Mouse (Mus musculus) layer of hippocampus, adult 9-10 months (tissue): ENCODE results near the gene Pde10a.

Experiments
- DNase-seq: peaks from one replicate; pipeline ENCODE4 v3.0.0; 2022; ENCODE audit warnings: low spot score

Pde10a gene

GRCm38 (mm10) chr17:8581579-8581978, 56.4 kb downstream of the Pde10a start:
- no peak for DNase-seq

DNA sequence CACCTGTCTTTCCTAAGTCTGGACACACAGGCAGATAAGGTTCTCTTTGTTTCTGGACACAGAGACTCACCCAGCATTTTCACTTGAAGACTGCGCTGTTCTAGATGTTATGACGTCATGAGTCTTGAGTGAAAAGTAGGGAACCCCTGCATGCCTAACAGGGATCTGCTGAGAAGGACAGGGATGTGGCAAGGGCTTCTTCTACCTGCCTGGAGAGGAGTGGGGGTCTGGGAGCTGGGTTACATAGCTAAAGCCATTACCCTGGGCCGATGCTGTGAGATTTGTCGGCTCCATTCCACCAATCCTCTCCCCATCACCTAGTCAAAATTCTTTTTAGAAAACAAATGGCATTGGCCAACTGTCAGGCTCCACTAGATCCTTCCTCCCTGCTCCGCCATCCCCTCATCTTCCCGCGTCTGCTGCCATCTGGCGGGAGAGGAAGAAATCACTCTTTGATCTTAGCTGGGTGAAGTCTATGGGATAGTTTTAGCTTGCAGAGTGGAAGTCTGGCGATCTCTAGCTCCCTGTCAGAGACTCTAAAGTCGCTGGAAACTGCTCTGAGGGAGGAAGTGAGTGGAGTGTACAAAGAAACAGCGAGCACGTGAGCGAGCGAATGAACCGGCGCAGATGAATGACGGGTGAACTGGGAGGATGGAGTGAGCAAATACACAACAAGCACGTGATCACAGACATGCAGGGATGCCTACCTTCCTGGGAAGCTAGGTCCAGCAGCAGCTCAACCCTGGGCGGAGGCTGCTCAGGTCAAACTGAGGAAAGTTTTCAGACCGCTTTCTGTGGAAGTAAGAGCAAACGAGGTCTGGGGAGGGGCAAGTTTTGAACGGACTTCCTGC, 67.5 kb downstream of the Pde10a start:
- peak; percentile 65 for DNase-seq

DNA sequence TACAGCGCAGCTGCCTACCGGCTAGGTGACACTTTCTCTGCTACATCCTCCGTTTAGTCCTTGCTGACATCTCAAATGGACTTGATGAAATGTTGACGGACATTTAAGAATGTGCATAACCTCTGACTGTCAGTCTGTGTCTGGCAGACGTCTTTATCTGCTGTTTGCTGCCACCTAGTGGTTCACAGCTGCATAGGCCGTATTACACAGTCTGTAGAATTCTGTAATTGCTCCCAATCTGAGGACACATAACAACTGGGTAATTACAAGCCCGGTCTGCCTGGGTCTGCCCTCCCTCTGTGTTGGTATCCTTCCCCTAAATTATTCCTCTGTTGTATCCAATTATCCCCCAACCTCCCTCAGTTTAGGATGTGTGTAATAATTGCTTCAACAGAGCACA, 72.6 kb downstream of the Pde10a start:
- peak; percentile 71 for DNase-seq

GRCm38 (mm10) chr17:8602976-8603375, 77.8 kb downstream of the Pde10a start:
- no peak for DNase-seq

- no peak for DNase-seq
These were observed 80.7 kb downstream of the Pde10a start for GRCm38 (mm10) chr17:8605921-8606320.

GRCm38 (mm10) chr17:8606695-8607094, 81.5 kb downstream of the Pde10a start:
- DNase-seq: no peak

GRCm38 (mm10) chr17:8611916-8612315, 86.7 kb downstream of the Pde10a start:
- no peak for DNase-seq

GRCm38 (mm10) chr17:8613882-8614551, 88.8 kb downstream of the Pde10a start:
- peak; percentile 91 for DNase-seq

- no peak for DNase-seq
These were observed 95.2 kb downstream of the Pde10a start for GRCm38 (mm10) chr17:8620346-8620745.

- DNase-seq: no peak
These were observed 95.9 kb downstream of the Pde10a start for GRCm38 (mm10) chr17:8621105-8621504.

DNA sequence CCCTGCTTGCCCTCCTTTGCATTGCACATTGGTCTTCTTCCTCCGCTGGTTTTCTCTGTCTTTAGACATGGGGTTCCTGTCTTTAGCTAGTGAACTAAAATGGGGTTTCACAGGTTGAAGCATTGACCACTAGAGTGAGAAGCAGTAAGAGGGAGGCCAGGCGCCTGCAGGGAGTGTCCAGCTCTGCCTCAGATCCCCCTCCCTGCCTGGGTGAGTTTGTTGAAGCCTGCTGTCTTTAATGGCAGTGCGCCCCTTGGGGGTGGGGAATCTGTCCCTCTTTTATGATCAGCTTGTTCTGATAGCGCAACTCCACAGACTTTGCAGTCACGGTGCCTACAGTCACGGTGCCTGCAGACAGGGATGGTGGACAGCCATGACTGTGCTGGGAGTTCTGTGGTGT, 96.7 kb downstream of the Pde10a start:
- DNase-seq: no peak

- no peak for DNase-seq
These were observed 101.2 kb downstream of the Pde10a start for GRCm38 (mm10) chr17:8626421-8626820.

- no peak for DNase-seq
These were observed 106.5 kb downstream of the Pde10a start for GRCm38 (mm10) chr17:8631701-8632100.

- no peak for DNase-seq
These were observed 108.4 kb downstream of the Pde10a start for GRCm38 (mm10) chr17:8633596-8633995.

GRCm38 (mm10) chr17:8634476-8634875, 109.3 kb downstream of the Pde10a start:
- no peak for DNase-seq

DNA sequence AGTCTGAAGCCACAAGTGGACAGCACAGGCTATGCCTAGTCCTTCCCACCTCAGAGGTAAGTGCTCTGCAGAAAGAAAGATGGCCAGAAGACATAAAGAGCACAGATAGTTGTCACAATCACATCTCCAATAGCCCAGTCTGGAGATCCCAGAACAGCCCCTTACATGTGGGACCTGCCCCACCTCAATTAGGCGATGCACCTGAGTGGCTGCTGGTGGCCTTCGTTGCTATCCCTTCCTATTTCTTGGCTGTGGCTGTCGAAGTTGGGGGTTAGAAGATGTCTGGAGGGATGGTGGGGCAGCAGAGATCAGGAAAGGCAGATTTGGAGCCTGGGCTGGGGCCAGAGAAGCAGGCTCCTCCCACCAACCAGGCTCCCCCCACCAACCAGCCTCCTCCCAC, 111.1 kb downstream of the Pde10a start:
- no peak for DNase-seq

GRCm38 (mm10) chr17:8636691-8637090, 111.5 kb downstream of the Pde10a start:
- DNase-seq: no peak

- DNase-seq: no peak
These were observed 112.0 kb downstream of the Pde10a start for GRCm38 (mm10) chr17:8637181-8637580.

GRCm38 (mm10) chr17:8639703-8640380, 114.7 kb downstream of the Pde10a start:
- DNase-seq: no peak

DNA sequence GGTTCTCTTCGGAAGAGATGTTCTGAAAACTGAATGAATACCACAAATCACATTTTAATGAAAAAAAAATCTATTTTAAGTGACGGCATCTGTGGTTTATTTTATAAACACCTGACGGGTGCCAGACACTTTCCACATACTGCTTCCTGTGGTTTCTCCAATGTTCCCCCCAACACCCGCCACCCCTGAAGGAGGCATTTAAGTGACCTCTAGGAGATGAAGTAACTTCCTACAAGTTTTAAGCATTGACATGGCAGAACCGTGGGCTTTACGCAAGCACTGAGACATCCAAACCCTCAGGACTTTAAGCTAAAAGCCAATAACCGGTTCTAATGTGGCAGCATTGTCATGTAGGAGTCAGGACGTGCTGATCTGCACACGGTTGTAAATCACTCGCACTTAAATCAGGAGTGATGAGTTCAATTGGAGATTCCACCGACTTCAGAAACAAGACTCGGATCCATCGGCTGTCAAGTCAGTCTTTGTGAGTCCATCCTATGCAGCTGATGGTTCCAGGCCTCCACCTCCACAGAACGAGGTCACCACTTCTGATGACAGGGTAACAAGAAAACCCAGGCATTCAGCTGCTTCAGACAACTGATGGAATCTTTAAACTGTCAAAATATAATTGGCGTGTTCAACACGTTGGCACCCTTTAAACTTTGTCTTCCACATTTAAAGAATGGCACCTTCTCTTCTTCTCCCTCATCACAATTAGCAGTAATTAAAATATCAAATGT, 115.7 kb downstream of the Pde10a start:
- DNase-seq: no peak

DNA sequence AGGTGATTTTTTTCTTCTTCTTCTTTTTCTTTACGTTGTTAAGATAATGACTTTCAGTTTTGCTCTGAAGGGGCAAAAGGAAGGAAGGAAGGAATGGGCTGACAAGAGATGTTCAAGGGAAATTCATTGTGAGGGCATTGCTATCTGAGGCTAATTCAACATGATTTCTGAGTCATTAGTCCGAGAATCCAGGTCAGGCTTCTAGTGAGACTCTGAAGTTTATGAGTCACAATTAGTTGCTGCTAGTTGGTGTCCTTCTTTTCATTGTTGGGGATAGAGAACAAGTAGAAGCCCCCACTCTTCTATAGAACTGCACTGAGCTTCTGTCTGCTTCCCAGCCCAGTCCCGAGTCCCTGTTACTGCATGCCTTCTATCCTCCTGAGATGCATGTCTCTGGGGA, 116.3 kb downstream of the Pde10a start:
- no peak for DNase-seq

- DNase-seq: no peak
These were observed 117.2 kb downstream of the Pde10a start for GRCm38 (mm10) chr17:8642356-8642755.
